Mouse (Mus musculus) activated CD4-positive, CD25-positive, alpha-beta regulatory T cell, adult 4 months (primary cell): Measurements from ENCODE around the gene Rps6ka5. TPM values are rescaled to one million over a fixed set of nuclear protein-coding genes. Genes with fewer than 3 reads are reported as not detected.
A peak's percentile ranks its signal among the peaks of the same experiment; 100 is the strongest.

ENCODE experiments used
- ATAC-seq: one replicate; pipeline ENCODE4 v1.8.0; 2017
- polyA plus RNA-seq, 2 experiments: library from polyadenylated mRNA; unstranded; fragments of 100-300 nt; shearing (Covaris generic); gene quantifications; one replicate each; pipeline ENCODE4 v1.2.1; 2017

Rps6ka5 gene
- polyA plus RNA-seq, 2 experiments from 2014 or later = 3.7 to 7.2 TPM

DNA sequence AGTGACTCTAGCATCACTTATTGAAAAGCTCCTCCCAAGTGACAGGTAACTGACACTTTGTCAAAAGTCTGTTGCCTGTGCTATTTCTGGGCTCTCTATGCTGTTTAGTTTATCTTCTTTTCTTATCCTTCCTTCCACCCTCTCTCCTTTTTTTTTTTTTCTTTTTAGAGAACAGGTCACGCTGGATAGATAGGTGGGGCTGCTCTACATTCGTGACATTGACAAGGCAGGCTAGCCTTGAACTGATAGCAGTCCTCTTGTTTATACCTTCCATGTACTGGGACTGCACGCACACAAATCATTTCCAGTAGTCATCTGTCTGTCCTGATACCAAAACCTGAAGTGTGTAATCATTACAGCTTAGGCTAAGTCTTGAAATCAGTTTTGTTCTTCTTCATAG, 132.1 kb downstream of the Rps6ka5 start:
- no peak for ATAC-seq

DNA sequence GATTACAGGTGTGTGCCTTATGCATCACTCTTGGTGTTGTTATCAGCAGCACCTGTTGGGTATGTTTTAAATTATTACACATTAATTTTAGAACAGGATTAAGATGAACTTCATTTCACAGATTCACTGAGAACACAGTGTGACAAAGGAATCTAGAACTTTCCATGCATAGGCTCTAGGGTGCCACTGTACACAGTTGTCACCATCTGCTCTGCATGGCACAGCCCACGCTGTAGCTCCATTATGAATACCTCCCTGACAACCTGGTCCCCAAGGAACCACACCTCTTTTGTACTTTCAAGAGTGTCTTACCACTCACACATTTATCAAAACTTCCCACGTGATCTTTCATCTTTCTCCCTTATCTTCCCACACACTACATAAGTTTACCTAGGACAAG, 140.2 kb downstream of the Rps6ka5 start:
- no peak for ATAC-seq

DNA sequence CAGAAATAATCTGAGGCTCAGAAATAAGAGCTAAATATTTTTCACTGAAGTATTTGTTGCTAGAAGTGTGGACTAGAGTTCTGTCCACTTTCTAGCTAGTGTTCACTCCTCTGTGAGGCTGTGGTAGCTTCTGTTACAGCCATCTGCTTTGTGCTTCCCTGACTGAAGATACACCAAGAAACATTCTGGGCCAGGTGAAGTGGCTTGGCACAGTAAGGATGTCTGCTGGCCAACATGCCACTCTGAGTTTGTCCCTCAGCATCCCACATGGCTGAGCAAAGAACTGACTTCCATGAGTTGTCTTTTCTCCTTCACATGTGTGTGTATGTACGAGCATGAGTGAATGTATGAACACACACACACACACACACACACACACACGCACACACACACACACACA, 147.6 kb downstream of the Rps6ka5 start:
- ATAC-seq = no peak

DNA sequence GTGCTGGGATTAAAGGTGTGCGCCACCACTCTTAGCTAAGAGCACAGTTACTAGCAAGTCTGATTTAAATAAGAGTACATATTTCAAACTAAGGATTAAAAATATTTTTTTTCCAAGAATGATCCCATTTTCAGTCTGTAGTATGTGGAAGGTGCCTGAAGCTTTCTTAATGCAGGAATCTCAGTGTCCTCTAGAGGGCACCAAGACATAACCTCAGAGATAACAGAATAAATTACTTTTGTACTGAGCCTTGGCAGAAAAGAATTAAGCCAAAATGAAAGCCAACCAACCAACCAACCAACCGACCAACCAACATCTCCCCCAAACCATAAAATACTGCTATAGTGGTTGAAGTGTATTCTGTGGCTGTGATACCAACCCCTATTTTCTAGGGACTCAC, 148.5 kb downstream of the Rps6ka5 start:
- ATAC-seq = no peak

- ATAC-seq = no peak
These were observed 151.0 kb downstream of the Rps6ka5 start for GRCm38 (mm10) chr12:100575739-100576138.

GRCm38 (mm10) chr12:100570522-100571072, 156.2 kb downstream of the Rps6ka5 start:
- ATAC-seq = no peak

DNA sequence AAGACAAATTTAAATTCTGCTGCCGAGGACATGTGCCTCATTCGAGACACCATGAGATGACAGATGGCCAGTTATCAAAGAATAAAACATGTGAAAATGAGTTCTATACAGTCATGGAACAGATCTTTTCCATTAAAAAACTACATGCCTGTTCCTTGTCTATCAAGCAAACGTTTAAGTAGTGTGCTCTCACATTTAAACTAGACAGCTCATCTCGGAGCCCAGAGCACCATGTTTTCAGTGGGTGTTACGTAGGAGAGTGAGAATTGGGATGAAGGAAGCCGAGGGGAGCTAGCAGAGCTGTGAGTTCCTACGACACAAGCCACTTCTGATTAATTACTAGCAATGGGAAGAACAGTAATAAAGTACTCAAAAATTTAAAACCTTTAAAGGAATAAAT, 158.0 kb downstream of the Rps6ka5 start:
- ATAC-seq = no peak

GRCm38 (mm10) chr12:100568105-100568504, 158.7 kb downstream of the Rps6ka5 start:
- no peak for ATAC-seq

GRCm38 (mm10) chr12:100567627-100568026, 159.2 kb downstream of the Rps6ka5 start:
- no peak for ATAC-seq

DNA sequence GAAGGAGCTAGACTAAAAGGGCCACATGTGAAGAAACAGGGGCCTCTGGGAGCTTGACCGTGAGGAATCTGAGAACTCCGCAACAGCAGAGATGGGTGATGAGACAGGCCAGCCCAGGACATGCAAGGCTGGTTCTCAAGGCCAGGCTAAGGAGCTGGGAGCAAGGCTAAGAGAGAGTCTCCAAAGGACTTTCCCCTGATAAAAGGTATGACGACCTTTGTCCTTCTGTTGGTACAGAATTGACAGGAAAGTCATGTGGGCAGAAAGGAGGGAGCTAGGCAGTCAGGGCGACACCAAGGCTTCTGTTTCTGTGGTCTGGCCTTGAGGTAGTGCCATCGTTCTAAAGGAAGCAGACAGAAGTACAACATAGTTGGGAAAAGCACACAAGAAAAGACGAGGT, 173.1 kb downstream of the Rps6ka5 start:
- ATAC-seq = no peak

- ATAC-seq = no peak
These were observed 174.8 kb downstream of the Rps6ka5 start for GRCm38 (mm10) chr12:100551972-100552371.

DNA sequence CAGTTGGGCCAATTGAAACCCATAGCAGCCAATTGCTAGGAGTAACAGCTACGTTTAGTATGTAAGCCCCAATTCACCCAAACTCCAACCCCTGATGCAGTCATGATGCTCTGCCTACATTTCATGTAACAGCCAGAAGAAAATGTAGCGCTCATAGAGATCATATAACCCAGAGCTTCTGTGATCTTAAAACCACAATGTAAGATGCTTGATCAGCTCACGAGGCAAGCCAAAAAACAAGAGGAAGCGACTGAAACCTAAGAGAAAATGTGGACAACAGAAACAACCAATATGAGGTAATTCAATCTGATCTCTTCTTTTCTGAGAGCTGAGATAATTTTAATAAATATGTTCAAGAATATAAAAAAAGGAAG, 182.6 kb downstream of the Rps6ka5 start:
- no peak for ATAC-seq

DNA sequence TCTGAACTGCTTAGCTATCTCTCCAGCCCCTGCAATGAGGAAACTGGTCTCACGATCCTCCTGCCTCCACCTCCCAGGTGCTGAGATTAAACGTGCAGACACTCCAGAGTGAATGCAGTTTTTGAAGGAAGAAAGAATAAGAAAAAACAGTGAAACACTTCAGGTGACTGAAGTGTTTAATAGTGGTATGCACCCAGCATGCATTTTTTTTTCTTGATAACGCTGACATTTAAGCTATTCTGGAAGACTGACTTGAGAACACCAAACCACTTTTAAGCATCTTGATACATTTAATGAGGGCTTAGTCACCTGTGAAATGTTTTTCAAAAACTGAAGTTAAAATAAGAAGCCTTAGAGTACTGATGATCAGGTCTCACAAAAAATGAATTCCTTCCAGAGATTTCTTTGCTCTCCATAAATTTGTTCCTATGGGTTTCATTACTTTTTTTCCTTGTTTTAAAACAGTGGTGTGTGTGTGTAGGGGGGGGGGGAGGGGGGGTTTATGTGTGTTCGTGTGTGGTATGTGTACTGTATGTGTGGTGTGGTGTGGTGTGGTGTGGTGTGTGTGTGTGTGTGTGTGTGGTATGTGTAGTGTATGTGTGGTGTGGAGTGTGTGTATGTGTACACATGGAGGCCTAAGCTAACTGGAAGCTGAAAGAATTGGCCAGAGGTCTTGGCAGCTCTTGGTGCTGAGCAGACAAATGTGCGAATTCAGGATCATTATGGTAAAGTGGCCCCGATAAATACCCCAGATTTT, 183.2 kb downstream of the Rps6ka5 start:
- ATAC-seq = no peak

DNA sequence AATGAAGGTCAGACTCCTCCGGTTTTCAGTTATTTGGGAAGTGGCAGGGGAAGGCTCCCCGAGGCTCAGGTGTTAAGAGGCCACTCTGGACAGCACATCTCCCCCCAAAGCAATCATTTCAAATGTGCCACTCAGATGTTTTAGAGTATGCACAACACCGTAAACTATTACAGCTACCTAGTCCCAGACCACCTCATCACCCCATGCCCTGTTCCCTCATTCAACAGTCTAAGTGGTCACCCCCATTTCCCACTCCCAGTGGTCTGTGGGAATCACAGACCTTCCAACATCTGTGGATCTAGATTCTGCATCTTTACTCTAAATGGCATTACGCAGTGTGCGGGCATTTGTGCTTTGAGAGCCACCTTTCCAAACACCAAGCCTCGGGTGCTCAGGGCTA, 184.3 kb downstream of the Rps6ka5 start:
- no peak for ATAC-seq

- ATAC-seq = no peak
These were observed 184.7 kb downstream of the Rps6ka5 start for GRCm38 (mm10) chr12:100542076-100542475.

DNA sequence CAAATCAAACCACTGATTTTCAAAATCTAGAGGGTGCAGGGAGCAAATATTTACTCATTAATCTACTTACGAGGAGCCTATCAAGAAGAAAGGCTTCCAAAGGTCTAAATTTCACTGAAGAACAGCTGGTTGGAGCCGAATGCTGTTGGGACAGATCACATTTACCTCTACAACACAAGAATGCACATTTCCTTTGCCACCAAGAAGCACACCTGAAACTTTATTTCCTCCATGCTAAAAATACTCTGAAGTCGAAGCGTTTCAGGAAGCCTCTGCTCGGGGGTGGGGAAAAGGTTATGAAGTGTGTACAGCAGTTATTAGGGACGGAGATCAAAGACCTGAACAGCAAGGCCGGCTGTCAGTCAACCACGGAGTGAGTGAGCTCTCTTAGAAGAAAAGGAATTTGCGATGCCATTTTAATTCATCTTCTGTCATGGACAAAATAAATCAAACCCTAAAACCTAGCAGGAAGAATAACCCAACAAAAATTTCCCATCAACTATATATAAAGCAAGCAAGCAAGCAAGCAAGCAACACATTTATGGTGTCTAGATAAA, 187.5 kb downstream of the Rps6ka5 start:
- peak; percentile 36 for ATAC-seq

DNA sequence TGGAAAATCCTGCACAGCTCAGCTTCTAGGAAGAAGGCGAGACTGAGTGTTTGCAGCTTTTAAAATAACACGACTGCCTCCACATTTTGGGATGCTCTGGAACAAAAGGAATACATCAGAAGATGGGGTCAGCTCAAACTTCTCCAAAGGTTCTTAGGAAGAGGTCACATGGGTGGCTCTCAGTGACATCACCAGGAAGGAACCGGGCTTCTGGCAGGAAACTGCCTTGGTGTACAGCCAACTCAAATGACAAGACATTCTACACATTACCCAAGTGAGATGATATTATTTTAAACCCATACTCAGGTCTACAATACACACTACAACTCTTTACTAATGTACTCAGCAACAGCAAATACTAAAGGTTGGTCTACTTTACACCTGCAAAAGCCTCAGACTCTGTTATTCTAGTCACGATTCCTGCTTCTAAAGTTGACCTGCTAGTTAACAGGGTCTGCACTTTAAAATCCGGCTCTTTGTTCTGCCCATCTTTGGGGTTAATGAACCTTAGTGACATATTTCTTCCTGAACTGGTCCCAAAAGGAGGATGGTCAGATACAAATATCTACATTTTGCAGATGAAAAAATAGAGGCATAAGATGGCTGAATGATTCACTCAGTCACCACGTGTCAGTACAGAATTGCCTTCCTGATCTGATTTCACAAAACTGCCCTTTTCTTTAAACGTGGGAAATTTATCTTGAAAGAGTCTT, 188.2 kb downstream of the Rps6ka5 start:
- ATAC-seq = no peak

GRCm38 (mm10) chr12:100537091-100537490, 189.7 kb downstream of the Rps6ka5 start:
- ATAC-seq = no peak

- no peak for ATAC-seq
These were observed 191.8 kb downstream of the Rps6ka5 start for GRCm38 (mm10) chr12:100535028-100535427.

DNA sequence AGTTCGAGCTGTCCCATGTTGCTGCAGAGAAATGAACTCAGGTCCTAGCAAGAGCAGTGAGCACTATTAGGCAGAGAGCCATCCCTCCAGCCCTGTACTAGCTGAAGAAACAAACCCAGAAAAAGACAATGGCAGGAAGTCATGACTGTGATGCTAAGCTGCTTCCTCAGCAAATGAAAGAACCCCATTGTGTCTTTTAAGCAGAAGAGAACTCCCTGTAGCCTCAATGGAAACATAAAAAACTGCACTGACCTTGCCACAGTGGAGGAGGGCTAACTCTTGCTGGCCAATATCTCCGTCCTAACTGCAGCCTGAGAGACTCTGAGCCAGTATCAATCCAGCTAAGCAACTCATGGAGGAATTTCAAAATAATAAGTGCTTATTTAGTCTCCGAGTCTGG, 192.8 kb downstream of the Rps6ka5 start:
- ATAC-seq = no peak

DNA sequence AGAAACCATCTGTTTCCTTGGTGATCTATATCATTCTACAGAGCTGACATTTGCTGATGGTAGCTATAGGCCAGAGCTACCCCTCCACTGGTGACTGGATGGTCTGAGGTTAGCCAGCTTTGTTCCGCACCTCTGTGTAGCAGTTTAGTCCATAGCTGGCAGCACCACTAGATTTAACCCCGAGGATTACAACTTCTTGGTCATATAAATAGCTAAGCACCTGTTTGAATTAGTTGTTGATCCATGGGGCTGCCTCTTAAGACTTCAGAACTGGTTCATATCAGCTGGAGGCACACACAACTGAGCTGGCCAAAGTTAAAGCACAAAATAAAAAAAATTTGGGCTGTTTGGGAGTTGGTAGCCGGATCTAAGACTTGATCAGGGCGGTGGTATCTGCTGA, 193.6 kb downstream of the Rps6ka5 start:
- ATAC-seq = no peak

- no peak for ATAC-seq
These were observed 195.0 kb downstream of the Rps6ka5 start for GRCm38 (mm10) chr12:100531740-100532139.

- ATAC-seq = peak; percentile 66
These were observed 195.9 kb downstream of the Rps6ka5 start for GRCm38 (mm10) chr12:100530871-100531270.

- ATAC-seq = no peak
These were observed 197.1 kb downstream of the Rps6ka5 start for GRCm38 (mm10) chr12:100529651-100530050.
